14 mouse cellular contexts compared by ENCODE assay signal in the genomic region with DNA sequence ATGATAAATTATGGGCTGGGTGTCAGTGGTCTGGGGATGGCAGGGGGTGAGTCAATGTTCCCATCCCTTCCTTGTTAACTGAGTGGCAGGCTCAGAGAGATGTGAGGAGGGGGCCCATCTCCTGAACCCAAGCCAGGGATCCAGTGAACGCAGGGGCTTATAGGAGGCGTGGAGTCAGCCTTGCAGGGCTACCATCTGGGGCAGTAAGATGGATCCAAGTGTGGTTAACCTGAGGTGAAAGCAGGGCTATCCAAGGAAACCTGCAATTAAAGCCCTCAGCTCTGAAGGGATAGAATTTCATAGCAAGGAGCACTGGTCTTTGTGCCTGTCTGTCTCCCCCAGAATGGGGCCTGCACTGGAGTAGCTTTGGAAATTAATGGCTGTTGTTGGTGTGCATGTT.
"Had no signal": no experiment of that assay in that cellular context is flagged by ENCODE, and none has a peak within 500 bp of the region (broad histone marks: within the 10 kb centered on the region; RNA-seq: fewer than 3 reads in every experiment).

No protein-coding gene starts in this region.

- ATAC-seq: lung, postnatal 0 days had no signal

- H3K27ac ChIP-seq: kidney, embryonic 15.5 days; limb, embryonic 13.5 days; liver, embryonic 14.5 days; midbrain, embryonic 10.5 days; neural tube, embryonic 12.5 days had no signal

- H3K4me3 ChIP-seq: kidney, embryonic 15.5 days; limb, embryonic 13.5 days; midbrain, embryonic 10.5 days; neural tube, embryonic 12.5 days had no signal

- H3K9me3 ChIP-seq: kidney, embryonic 15.5 days; midbrain, embryonic 10.5 days; neural tube, embryonic 12.5 days had no signal

- DNase-seq: kidney, postnatal 14 days; lung, adult 18-20 months; lung, postnatal 4 days; midbrain, embryonic 14.5 days; right cerebral cortex, postnatal 4 days; spleen, adult 18-20 months; thymus, adult 2 months; thymus, postnatal 36 days had no signal

- H3K9ac ChIP-seq: kidney, embryonic 15.5 days; limb, embryonic 13.5 days; liver, embryonic 14.5 days; neural tube, embryonic 12.5 days had no signal

- H3K27me3 ChIP-seq: limb, embryonic 13.5 days; neural tube, embryonic 12.5 days had no signal

- H3K4me2 ChIP-seq: kidney, embryonic 15.5 days; limb, embryonic 13.5 days; neural tube, embryonic 12.5 days had no signal

- H3K36me3 ChIP-seq: kidney, embryonic 15.5 days; limb, embryonic 13.5 days; midbrain, embryonic 10.5 days; neural tube, embryonic 12.5 days had no signal
